Comparison of ENCODE assay signal across 10 mouse cellular contexts in the genomic region with DNA sequence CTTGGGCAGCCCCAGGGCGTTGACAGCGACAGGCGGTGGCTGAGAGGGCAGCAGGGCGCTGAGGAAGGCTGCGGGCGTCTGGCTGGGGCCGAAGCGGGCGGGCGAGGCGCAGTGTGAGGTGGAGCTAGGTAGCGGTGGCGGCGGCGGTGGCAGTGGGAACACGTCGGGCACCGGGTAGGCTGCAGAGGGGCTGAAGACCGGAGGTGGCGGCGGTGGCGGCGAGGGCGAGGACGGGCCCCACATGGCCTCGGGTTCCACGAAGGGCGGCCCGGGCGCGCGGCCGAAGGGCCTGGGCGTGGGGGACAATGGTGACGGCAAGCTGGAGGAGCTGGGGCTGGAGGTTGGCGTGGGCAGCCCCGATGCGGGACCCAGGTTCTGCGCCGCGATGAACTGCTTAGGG.
DNase-seq lines count a peak whose midpoint lies in the region; ATAC-seq lines count a peak whose summit lies in the region.
"Had no signal": no experiment of that assay in that cellular context is flagged by ENCODE, and none has a peak within 500 bp of the region (broad histone marks: within the 10 kb centered on the region; RNA-seq: fewer than 3 reads in every experiment).

No protein-coding gene starts in this region.

- WGBS in heart, embryonic 11.5 days (ENCODE audit: insufficient replicate concordance): 58% methylated on average over 38 of the region's 41 CpGs
- 62% methylated on average over 41 of the region's 41 CpGs for WGBS in midbrain, embryonic 11.5 days
- WGBS in midbrain, embryonic 14.5 days: 68% methylated on average over 41 of the region's 41 CpGs
- 47% methylated on average over 25 of the region's 41 CpGs for WGBS in hindbrain, embryonic 11.5 days

- no peak overlapping the region for H3K4me3 ChIP-seq in heart, embryonic 11.5 days (ENCODE audit: low read depth, low read length)
- H3K4me3 ChIP-seq in midbrain, embryonic 11.5 days (ENCODE audit: low read depth, low read length): no peak overlapping the region
- H3K4me3 ChIP-seq in midbrain, embryonic 14.5 days (replicated peaks; ENCODE audit: low read depth, low read length): no peak overlapping the region
- H3K4me3 ChIP-seq in hindbrain, embryonic 11.5 days (ENCODE audit: low read depth, low read length): 0 out of 2 replicates have a peak overlapping the region, but pooled peaks have one; percentile 4
- H3K4me3 ChIP-seq: liver, embryonic 15.5 days had no signal

- H3K4me2 ChIP-seq in heart, embryonic 11.5 days: no peak overlapping the region; the same call in 1 of the 2 replicates
- H3K4me2 ChIP-seq in midbrain, embryonic 11.5 days: no peak overlapping the region
- no peak overlapping the region for H3K4me2 ChIP-seq in midbrain, embryonic 14.5 days (ENCODE audit: low read length)
- peak overlapping the region; percentile 5; the same call in 1 of the 2 replicates for H3K4me2 ChIP-seq in hindbrain, embryonic 11.5 days (replicated peaks; ENCODE audit: low read depth, low read length)
- H3K4me2 ChIP-seq: liver, embryonic 15.5 days had no signal

- peaks cover 24% of the 10 kb centered on the region for H3K36me3 ChIP-seq in heart, embryonic 11.5 days (ENCODE audit: control insufficient read depth, insufficient read depth, low read length)
- peaks cover 19% of the 10 kb centered on the region for H3K36me3 ChIP-seq in midbrain, embryonic 11.5 days (ENCODE audit: control insufficient read depth, insufficient read depth, low read length)
- H3K36me3 ChIP-seq in midbrain, embryonic 14.5 days (ENCODE audit: control insufficient read depth, insufficient read depth, low read length): peaks cover 11% of the 10 kb centered on the region; the same call in 1 of the 2 replicates
- peaks cover 14% of the 10 kb centered on the region for H3K36me3 ChIP-seq in hindbrain, embryonic 11.5 days (ENCODE audit: control insufficient read depth, insufficient read depth, low read length)

- intact Hi-C loops in left cerebral cortex, postnatal 4 days (cut with DNase I): no loop called here

- ATAC-seq in heart, embryonic 11.5 days (replicated peaks; ENCODE audit: insufficient number of reproducible peaks, low FRiP score, low TSS enrichment): peak; percentile 47; the same call in 1 of the 2 replicates
- ATAC-seq in midbrain, embryonic 11.5 days (ENCODE audit: low FRiP score): peak; percentile 27; the same call in 1 of the 2 replicates
- no peak; the same call in 1 of the 2 replicates for ATAC-seq in midbrain, embryonic 14.5 days (ENCODE audit: low FRiP score, low TSS enrichment)
- ATAC-seq in hindbrain, embryonic 11.5 days (ENCODE audit: low FRiP score): peak; percentile 61; the same call in 1 of the 2 replicates

- no peak overlapping the region for H3K27ac ChIP-seq in heart, embryonic 11.5 days (ENCODE audit: low read depth, low read length)
- no peak overlapping the region for H3K27ac ChIP-seq in midbrain, embryonic 11.5 days (ENCODE audit: low read depth, low read length)
- no peak overlapping the region for H3K27ac ChIP-seq in midbrain, embryonic 14.5 days (replicated peaks; ENCODE audit: low read depth, low read length)
- H3K27ac ChIP-seq in hindbrain, embryonic 11.5 days (ENCODE audit: low read depth, low read length): no peak overlapping the region
- H3K27ac ChIP-seq: liver, embryonic 15.5 days had no signal

- H3K9me3 ChIP-seq in heart, embryonic 11.5 days (replicated peaks; ENCODE audit: control insufficient read depth, low read length): peaks cover 5% of the 10 kb centered on the region
- peaks cover 7% of the 10 kb centered on the region for H3K9me3 ChIP-seq in midbrain, embryonic 11.5 days (ENCODE audit: control insufficient read depth, low read length)
- H3K9me3 ChIP-seq in midbrain, embryonic 14.5 days (ENCODE audit: control insufficient read depth, low read length): 0 out of 2 replicates have a peak, but pooled peaks cover 8% of the 10 kb centered on the region
- peaks cover 4% of the 10 kb centered on the region; the same call in 1 of the 2 replicates for H3K9me3 ChIP-seq in hindbrain, embryonic 11.5 days (ENCODE audit: control insufficient read depth, low read length)
- H3K9me3 ChIP-seq: liver, embryonic 15.5 days had no signal

- no peak for DNase-seq in heart, adult 8-10 months (ENCODE audit: low spot score)
- no peak for DNase-seq in midbrain, embryonic 11.5 days (ENCODE audit: low spot score, missing footprints)
- no peak for DNase-seq in midbrain, embryonic 14.5 days
- DNase-seq in hindbrain, embryonic 11.5 days (ENCODE audit: low spot score): no peak
- DNase-seq in testis, postnatal 14 days (ENCODE audit: low spot score): peak; percentile 10
- DNase-seq in left cerebral cortex, postnatal 4 days: no peak
- DNase-seq: kidney, postnatal 10 days; retina, postnatal 1 day had no signal

- no peaks in the 10 kb centered on the region for H3K4me1 ChIP-seq in heart, embryonic 11.5 days (ENCODE audit: control insufficient read depth, insufficient read depth, low read length)
- no peaks in the 10 kb centered on the region for H3K4me1 ChIP-seq in midbrain, embryonic 11.5 days (ENCODE audit: control insufficient read depth, insufficient read depth, low read length)
- no peaks in the 10 kb centered on the region for H3K4me1 ChIP-seq in midbrain, embryonic 14.5 days (ENCODE audit: control insufficient read depth, insufficient read depth, low read length)
- H3K4me1 ChIP-seq in hindbrain, embryonic 11.5 days (replicated peaks; ENCODE audit: control insufficient read depth, insufficient read depth, low read length): no peaks in the 10 kb centered on the region
- H3K4me1 ChIP-seq: liver, embryonic 15.5 days had no signal

- no peak overlapping the region for H3K9ac ChIP-seq in heart, embryonic 11.5 days (ENCODE audit: low read depth, low read length)
- H3K9ac ChIP-seq in midbrain, embryonic 11.5 days (ENCODE audit: low read length): no peak overlapping the region
- no peak overlapping the region for H3K9ac ChIP-seq in midbrain, embryonic 14.5 days (replicated peaks; ENCODE audit: low read length)
- H3K9ac ChIP-seq in hindbrain, embryonic 11.5 days (ENCODE audit: low read depth, low read length): no peak overlapping the region
- H3K9ac ChIP-seq: liver, embryonic 15.5 days had no signal

- no peaks in the 10 kb centered on the region for H3K27me3 ChIP-seq in heart, embryonic 11.5 days (ENCODE audit: control insufficient read depth, insufficient read depth, low read length)
- H3K27me3 ChIP-seq in midbrain, embryonic 11.5 days (ENCODE audit: control insufficient read depth, insufficient read depth, low read length): no peaks in the 10 kb centered on the region
- H3K27me3 ChIP-seq in midbrain, embryonic 14.5 days (ENCODE audit: control insufficient read depth, insufficient read depth, low read length): no peaks in the 10 kb centered on the region
- no peaks in the 10 kb centered on the region for H3K27me3 ChIP-seq in hindbrain, embryonic 11.5 days (ENCODE audit: control insufficient read depth, insufficient read depth, low read length)
- H3K27me3 ChIP-seq: liver, embryonic 15.5 days had no signal
